Mouse (Mus musculus) left cerebral cortex, adult 18-20 months (tissue): Measurements from ENCODE around the gene Zmiz1. TPM values are rescaled to one million over a fixed set of nuclear protein-coding genes. Genes with fewer than 3 reads are reported as not detected.

Experiments
- DNase-seq, 2 experiments: peaks; one replicate each; pipeline ENCODE4 v3.0.0; 2021 to 2022; ENCODE audit warnings: low spot score in 2 of 2, mixed read lengths in 1 of 2
- total RNA-seq, 2 experiments: library from RNA; stranded (reverse); gene quantifications; 2 replicates each; pipeline ENCODE4 v1.2.3; 2021

Zmiz1 gene
- total RNA-seq, 2 experiments from 2014 or later, result 89.2 to 100 TPM

GRCm38 (mm10) chr14:25511564-25511963 lies 52.6 kb downstream of the Zmiz1 start:
- DNase-seq, result no peak

DNA sequence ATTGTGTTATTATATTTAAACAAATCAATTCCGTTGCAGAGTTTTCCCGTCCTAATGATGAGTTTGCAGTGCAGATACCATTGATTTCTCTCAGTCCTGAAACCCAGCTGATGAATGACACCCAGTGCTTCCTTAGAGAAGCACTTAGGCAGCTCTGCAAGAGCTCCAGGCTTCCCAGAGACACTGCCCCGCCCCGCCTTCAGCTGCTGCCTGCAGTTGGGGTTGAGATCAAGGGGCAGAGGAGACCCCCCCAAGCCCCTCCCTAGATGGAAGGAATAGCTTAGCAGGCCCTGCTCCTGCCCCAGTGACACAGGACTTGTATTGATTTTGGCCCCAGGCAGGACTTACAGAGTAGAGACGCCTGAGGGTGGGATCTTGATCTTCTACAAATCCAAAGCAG lies 53.0 kb downstream of the Zmiz1 start:
- DNase-seq, result no peak

DNA sequence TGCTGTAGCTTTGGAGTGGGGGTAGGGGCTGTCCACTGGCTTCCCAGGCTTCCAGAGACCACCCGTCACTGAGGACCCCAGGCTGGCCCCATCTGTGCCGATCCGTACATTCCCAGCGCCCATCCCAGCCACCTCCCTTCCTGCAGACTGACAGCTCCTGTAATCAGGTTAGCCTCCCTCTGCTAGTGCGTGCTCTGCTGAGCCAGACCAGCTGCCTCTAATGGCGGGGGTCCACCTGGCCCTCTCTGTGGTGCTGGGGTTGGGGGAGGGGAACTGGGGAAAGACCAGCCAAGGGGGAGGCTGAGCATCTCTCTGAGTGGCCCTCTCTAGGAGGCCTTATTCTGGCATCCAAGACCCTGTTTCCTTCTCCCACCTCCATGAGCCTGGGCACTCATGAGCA lies 53.8 kb downstream of the Zmiz1 start:
- DNase-seq, result no peak

DNA sequence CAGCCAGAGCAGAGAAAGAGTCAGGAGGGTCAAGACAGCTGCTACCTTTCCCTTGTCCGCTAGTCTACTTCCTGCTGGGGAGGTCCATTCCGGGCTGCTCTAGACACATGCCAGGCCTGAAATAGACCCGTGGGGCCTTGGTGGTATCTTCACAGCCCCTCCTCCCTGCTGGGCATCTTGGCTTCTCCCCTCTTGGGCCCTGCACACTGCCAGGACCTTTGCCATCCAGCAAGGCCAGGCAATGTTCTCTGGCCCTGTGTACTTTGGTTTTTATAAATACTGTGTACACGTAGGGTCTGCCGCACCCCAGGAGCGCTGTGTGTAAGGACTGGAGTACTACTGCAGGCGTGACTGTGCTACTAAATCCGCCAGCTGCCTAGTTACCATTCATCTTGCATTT lies 54.5 kb downstream of the Zmiz1 start:
- no peak for DNase-seq

- DNase-seq, result no peak
These were observed 56.0 kb downstream of the Zmiz1 start for GRCm38 (mm10) chr14:25514943-25515512.

- peak in 1 of 2 experiments; percentile 30 for DNase-seq
These were observed 56.9 kb downstream of the Zmiz1 start for GRCm38 (mm10) chr14:25515924-25516323.

DNA sequence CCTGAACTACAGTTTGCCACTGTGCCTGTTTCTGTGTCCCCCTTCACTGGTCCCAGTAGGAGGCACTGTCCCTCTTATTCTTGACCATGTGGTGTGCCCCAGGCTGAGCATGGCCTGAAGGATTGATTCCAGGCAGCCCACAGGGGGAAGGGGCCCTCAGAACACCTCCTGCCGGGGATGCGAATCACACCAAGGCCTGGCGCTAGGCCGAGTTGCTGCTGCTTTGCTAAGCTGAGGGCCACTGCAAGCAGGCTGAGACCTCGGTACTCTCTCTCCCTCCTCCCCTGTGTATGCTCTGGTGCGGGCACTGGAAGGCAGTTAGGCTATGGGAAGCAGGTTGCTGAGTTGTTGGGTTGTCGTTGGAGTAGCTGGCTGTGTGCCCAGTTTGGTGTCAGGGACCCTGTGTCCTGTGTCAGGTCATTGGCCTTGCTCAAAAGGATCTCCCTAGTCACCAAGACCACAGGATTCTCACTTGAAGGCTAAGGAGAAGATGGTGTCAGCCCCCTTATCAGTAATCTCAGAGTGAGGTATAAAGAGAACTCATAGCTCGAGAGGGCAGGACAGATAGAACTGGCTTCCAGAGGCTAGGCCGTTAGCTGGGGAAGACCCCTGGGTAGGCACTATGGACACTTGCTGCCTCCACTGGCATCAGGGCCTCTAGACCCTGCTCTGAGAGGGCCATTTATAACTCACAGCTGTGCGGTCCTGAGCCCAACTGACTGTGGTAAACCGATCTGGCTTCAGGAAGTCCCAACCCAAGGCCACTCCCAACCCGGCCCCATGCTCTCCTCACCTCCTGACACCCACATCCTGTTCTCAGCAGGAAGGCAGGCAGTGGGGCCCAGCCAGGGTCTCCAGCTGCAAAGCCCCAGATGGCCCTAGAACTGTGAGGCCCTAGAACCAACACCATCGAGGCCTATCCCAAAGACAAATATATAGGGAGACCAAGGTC lies 57.9 kb downstream of the Zmiz1 start:
- no peak for DNase-seq

DNA sequence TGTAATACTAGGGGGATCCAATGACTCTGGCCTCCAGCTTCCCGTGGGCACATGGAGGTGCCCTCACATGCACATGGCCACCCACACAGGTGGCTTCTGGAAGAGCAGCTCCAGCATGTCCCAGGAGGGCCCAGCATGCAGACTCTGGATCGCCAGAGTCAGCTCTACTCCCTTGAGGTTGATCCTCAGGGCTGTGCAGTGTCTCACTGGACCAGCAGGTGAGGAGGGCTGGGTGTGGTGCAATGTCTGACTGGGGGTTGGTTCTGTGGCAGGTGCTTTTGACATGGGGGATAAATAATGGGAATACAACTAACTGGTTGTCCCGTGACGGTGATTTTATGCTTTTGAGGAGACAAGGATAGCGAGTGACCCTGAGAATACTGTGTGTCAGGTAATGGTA lies 59.7 kb downstream of the Zmiz1 start:
- no peak for DNase-seq

DNA sequence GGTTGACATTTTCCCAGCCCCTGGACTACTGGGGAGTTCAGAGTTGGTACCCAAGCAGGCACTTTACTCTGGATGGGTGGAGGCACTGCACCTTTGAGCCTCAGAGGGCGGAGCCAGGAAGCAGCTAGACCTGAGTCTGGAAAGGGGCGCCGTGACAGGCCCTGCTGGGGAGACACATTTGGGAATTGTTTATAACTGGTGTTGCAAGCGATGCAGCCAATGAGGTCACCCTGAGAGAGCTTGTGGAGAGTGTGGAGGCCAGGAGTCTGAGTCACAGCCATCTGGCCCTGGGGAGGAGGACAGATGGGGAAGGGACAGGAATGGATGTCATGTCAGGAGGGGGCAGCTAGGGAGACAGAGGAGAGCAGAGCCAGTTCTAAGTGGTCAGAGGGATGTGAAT lies 60.7 kb downstream of the Zmiz1 start:
- peak; percentile 34 to 36 for DNase-seq

DNA sequence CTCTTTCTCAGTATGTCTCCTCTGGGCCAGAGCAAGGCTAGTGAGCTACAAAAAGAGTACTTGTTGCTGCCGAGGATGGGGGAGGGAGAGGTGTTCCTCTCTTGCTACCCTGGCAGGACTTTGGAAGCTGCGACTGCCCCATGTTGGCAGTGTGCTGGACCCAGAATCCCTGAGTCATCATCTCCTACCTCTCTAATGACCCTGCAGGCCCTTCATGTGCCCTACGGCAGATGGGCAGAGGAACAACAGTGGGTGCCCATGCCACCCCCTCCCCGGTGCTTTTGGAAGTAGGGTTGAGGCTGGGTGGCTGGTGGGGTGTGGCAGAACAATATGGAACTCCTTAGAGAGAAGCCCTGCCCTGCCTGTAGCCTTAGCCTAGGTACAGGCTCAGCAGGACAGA lies 61.6 kb downstream of the Zmiz1 start:
- DNase-seq, result no peak

- no peak for DNase-seq
These were observed 62.0 kb downstream of the Zmiz1 start for GRCm38 (mm10) chr14:25520991-25521390.

GRCm38 (mm10) chr14:25521500-25521899 lies 62.5 kb downstream of the Zmiz1 start:
- no peak for DNase-seq

- DNase-seq, result no peak
These were observed 63.4 kb downstream of the Zmiz1 start for GRCm38 (mm10) chr14:25522415-25522814.

DNA sequence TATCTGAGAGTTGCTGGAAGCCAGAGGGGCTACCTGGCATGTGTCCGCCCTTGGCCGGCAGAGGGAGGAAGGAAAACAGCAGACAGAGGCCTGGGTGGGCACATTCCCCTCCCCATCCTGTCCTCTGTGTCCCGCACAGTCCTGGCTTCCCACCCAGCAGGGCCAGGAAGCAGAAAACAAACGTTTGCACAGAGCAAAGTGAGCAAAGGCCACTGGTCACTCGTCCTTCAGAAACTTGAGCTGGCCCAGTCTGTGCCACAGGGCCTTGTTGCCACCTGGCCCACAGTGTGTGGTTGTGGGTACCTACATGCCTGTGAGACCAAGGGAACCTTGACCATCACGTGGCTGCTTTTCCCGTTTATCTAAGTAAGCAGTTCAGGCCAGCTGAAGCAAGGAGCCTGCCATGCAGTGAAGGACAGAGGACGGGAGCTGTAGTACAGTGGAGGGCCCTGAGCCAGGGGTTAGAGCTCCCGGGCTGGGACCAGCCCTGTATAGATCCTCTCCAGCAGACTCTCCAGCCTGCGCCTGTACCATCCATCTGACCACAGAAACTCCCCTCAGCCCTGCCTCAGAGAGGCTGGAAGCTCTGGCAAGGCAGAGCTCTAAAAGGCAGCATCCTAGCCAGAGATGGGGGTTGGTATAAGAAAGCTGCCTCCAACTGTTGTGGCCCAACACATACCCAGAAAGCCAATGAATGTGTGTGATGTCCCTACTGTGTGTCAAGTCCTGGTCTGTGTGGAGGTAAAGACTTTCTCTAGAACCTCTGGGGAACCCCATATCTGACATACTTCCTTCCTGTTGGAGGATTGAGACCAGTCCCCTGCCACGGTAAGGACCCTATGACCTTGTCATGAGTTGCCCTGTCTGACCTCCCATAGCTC lies 64.5 kb downstream of the Zmiz1 start:
- no peak for DNase-seq

- DNase-seq, result no peak
These were observed 65.1 kb downstream of the Zmiz1 start for GRCm38 (mm10) chr14:25524111-25524495.

DNA sequence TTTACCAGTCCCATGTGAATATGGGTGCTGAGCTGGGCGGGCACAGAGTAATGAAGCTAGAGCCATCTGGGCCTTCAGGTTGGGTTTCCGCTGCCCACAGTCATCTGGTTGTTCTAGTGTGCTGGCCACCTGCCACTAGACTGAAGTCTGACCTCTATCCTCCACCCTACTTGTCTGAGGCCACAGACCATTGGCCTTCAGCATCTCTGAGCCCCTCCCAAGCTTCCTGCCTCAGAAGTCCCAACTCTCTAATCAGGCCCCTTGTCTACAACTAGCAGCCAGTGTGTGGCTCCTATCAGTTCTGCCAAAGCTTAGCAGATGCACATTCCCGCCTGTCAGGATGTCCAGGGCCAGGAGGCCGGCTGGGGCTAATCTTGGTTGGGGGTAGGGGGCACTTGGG lies 65.9 kb downstream of the Zmiz1 start:
- DNase-seq, result no peak

DNA sequence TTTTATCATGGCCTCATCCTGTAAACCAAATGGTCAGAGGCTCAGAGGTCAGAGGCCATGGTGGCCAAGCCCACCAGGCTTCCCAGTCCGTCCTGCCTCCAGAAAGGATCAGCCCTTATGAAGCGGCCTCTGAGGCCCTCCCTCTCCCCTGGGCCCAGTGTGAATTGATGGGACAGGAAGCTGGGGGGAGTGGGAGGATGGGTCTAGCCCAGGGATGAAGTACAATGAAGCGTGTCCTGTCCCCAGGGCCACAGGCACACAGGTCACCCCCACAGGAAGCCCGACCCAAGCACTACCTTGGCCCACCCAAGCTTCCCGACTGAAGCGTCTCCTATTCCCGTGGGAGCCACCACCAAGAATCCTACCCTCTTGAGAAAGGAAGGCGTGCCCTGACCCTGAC lies 66.7 kb downstream of the Zmiz1 start:
- no peak for DNase-seq

- DNase-seq, result no peak
These were observed 67.9 kb downstream of the Zmiz1 start for GRCm38 (mm10) chr14:25526872-25527271.

GRCm38 (mm10) chr14:25527321-25527720 lies 68.3 kb downstream of the Zmiz1 start:
- DNase-seq, result peak; percentile 65 to 74

GRCm38 (mm10) chr14:25530342-25530741 lies 71.4 kb downstream of the Zmiz1 start:
- no peak for DNase-seq

GRCm38 (mm10) chr14:25530815-25531214 lies 71.8 kb downstream of the Zmiz1 start:
- DNase-seq, result no peak

GRCm38 (mm10) chr14:25533010-25533409 lies 74.0 kb downstream of the Zmiz1 start:
- no peak for DNase-seq
